Mouse (Mus musculus): ENCODE results near the gene Fhl3.
"Not testable (repeated sequence)": the region's sequence is repeated elsewhere in the genome, so short reads cannot be mapped to it uniquely, and the experiment has no call there.

Fhl3 gene

DNA sequence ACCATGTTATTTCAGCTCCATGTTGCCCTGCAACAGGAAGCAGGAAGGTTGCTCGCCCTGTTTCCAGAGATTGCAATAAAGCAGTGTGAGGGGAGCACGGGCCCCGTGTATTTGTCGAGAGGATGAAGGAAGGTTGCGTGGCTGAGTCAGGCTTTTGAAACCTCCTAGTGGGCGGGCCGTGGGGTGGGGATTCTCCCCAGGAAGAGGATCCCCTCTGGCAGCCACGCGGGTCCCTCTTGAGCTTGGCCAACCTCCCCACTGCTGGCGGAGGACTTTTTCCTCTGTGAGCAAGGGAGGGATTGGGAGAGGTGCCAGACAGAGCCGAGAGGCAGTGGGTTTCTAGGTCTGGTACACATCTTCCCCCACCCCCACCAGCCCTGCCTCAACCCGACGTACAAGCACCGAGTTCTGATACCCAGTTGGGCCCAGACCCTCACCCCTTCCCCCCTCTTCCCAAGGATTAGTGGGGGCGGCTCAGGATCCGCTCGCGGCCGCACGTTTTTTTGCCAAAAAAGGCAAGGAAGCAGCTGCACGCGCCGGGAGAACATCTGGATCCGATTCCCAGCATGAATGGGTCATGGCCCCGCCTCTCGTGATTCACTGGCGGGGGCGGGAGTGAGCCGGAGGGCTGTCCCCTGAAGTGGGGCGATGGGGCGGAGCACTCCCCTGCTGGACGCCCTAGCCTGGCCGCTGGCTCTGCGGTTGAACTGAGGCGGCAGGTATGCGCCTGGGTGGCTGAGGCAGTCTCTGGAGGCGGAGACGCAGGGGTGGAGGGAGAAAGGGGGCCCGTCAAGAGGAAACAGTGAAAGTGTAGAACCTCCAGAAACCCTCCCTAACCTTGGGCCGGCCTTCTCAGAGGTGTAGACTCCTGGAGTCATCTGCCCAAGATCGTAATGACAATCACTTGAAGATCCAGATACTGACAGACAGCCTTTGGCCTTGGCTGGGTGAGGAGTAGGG, 8.3 kb downstream of the Fhl3 start:
- peak; percentile 98 for DNase-seq (ENCODE audit: extremely low read depth, insufficient read length, low spot score)

GRCm38 (mm10) chr4:124709961-124710446, 9.5 kb downstream of the Fhl3 start:
- no peak for DNase-seq (ENCODE audit: extremely low read depth, insufficient read length, low spot score)

DNA sequence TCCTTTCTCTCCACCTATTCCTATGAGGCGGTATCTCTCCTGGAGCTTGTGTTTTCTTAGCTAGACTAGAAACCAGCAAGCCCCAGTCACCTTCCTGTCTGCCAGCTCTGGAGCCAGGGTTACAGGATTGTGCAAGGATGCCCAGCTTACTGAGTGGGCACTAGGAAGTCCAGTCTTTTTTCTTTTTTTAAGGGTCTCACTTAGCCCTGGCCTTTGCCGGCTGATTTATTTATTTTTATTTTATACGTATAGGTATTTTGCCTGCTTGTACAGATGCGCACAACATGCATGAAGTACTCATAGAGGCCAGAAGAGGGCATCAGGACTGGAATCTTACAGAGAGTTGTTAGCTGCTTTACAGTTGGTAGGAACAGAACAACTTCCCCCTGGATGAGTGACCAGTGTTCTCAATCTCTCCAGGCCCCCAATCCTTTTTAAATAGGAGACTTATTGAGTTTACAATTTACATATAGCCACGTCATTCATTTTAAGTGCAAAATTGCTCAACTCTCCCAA, 10.3 kb downstream of the Fhl3 start:
- no peak for DNase-seq (ENCODE audit: extremely low read depth, insufficient read length, low spot score)

DNA sequence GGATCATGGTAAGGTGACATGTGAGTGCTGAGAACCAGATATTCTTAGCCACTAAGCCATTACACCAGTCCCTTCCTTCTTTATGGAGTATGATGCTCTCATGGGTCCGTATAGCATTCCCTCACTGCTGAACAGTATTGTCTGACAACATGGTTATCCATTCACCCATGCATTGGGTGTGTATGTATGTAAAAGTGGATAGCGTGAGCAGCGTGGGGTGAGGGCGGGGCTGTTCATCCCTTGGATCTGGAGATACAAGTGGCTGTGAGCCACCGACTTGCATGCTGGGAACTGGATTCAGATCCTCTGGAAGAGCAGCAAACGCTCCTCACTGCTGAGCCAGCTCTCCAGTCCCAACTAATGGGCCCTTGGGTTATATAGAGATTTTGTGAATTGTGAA, 12.1 kb downstream of the Fhl3 start:
- no peak for DNase-seq (ENCODE audit: extremely low read depth, insufficient read length, low spot score)

GRCm38 (mm10) chr4:124713850-124714249, 13.3 kb downstream of the Fhl3 start:
- not testable (repeated sequence) for DNase-seq (ENCODE audit: extremely low read depth, insufficient read length, low spot score)

- DNase-seq (ENCODE audit: extremely low read depth, insufficient read length, low spot score) = peak; percentile 98
Measured at GRCm38 (mm10) chr4:124714545-124715481, 14.3 kb downstream of the Fhl3 start, which contains the start of gene Sf3a3. TSS of gene Sf3a3 (plus strand) at chr4:124714776.

- no peak for DNase-seq (ENCODE audit: extremely low read depth, insufficient read length, low spot score)
Measured at GRCm38 (mm10) chr4:124719101-124719500, 18.6 kb downstream of the Fhl3 start.

DNA sequence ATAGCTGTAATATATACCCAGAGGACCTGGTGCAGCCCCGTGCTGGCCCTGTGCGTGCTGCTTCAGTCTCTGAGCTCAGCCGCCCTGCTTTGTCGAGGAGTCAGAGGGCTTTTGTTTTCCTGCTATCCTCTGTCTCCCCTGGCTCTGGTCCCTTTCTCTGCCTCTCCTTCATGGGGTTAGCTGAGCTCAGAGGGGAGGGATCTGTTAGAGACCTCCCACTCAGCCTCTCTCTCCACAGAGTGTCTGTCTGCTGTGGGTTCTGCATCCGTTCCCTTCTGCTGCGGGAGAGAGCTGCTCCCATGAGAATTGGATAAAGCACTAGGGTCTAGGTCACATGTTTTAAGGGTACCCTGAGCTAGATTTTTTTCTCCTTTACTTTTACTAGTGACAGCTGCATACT, 25.6 kb downstream of the Fhl3 start:
- DNase-seq (ENCODE audit: extremely low read depth, insufficient read length, low spot score) = no peak

- no peak for DNase-seq (ENCODE audit: extremely low read depth, insufficient read length, low spot score)
Measured at GRCm38 (mm10) chr4:124736952-124737351, 36.5 kb downstream of the Fhl3 start.

- no peak for DNase-seq (ENCODE audit: extremely low read depth, insufficient read length, low spot score)
Measured at GRCm38 (mm10) chr4:124737486-124737885, 37.0 kb downstream of the Fhl3 start.

DNA sequence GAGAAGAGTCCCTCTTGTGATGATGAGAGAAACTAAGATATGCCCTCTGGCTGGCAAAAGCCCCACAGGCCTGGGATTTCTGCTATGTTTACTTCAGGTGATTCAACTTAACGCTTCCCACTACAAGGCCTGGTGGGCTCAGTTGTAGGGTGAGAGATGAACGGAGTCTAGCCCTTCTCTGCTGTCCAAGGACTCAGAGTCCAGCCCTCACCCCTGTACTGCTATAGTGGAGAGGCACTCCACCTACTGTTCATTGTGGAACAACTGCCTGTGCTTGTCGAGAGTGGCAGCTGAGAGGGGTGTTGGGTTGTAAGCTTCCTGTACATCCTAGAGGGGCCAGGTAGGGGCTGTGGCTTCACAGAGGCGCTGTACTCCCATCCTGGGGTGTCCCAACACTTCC, 37.5 kb downstream of the Fhl3 start:
- DNase-seq (ENCODE audit: extremely low read depth, insufficient read length, low spot score) = no peak

GRCm38 (mm10) chr4:124738783-124739182, 38.3 kb downstream of the Fhl3 start:
- no peak for DNase-seq (ENCODE audit: extremely low read depth, insufficient read length, low spot score)

DNA sequence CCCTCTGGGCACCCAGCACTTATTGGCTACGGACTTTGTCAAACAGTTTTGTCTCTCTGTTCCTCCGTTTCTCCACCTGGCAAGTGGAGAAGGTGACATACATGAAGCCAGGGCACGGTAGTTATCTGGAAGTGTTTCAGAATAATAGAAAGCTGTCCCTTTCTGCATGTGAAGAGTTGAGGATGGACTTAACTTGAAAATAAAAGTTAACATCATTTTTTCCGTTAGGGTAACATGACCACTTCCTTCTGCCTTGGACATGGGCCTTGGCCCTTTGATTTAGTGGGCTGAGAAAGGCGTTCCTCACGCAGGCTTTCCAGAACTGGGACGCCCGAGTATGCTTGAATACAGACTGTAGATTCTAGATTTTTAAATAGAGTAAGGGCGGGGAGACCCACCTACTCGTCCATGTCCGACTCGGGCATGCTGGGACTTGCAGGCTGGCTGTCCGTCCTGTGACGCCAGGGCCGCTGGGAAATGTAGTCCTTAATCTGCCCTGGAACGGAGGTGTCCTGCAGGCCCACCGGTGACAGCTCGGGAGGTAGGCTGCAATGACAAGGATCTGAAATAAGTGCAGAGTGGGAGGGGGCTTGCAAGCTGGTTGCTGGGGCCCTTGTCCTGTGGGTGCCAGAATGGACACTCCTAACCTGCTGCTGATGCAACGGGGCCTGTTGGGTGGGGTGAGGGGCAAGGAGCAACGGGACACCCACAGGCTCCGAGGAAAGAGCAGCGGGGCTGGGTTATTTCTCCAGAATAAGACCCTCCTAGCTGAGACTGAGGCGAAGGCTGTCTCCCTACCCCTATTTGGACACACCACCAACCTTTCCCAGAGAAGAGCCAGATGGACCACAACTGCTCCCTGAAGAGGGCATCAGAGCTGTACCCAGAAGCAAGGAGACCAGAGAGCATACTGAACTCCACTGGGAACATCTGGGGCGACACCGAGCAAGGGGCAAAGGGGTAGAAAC, 41.2 kb downstream of the Fhl3 start, which contains the start of gene Inpp5b:
Gene Inpp5b, plus strand, starts transcription at position 475 of the 968 bp plus-strand sequence.
- DNase-seq (ENCODE audit: extremely low read depth, insufficient read length, low spot score) = peak; percentile 78

GRCm38 (mm10) chr4:124742839-124743238, 42.3 kb downstream of the Fhl3 start:
- no peak for DNase-seq (ENCODE audit: extremely low read depth, insufficient read length, low spot score)

DNA sequence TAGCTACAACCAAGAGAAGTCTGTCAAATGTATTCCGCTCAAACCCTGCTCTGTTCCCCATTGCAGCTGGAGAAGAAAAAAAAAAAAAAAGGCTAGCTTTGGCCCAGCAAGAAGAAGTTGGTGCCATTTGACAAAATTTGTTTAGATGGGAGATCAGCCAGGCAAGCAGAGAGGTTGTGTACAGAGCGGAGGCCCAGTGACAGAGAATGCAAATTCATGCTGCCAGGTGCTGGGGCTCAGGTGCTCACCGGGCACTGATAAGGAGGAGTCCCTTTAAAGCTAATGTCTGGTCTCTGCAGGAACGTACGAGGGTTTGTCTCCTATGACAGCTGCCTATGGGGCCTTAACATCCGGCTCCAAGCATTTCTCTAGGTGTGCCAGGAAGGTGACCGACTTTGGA, 46.1 kb downstream of the Fhl3 start:
- DNase-seq (ENCODE audit: extremely low read depth, insufficient read length, low spot score) = no peak

- DNase-seq (ENCODE audit: extremely low read depth, insufficient read length, low spot score) = no peak
Measured at GRCm38 (mm10) chr4:124747851-124748250, 47.4 kb downstream of the Fhl3 start.

GRCm38 (mm10) chr4:124751300-124752250, 51.1 kb downstream of the Fhl3 start:
- DNase-seq (ENCODE audit: extremely low read depth, insufficient read length, low spot score) = peak; percentile 94
